12 mouse cellular contexts compared by ENCODE assay signal in genomic region chr3:68590436-68590835, GRCm38 (mm10).
DNase-seq lines count a peak whose midpoint lies in the region; ATAC-seq lines count a peak whose summit lies in the region.
"Had no signal": no experiment of that assay in that cellular context is flagged by ENCODE, and none has a peak within 500 bp of the region (broad histone marks: within the 10 kb centered on the region; RNA-seq: fewer than 3 reads in every experiment).

No protein-coding gene starts in this region.

- WGBS in lung, embryonic 15.5 days = 56% methylated on average over 8 of the region's 8 CpGs
- 29% methylated on average over 8 of the region's 8 CpGs for WGBS in embryonic facial prominence, embryonic 11.5 days
- WGBS in hindbrain, embryonic 15.5 days = 36% methylated on average over 8 of the region's 8 CpGs
- WGBS in neural tube, embryonic 13.5 days = 29% methylated on average over 8 of the region's 8 CpGs
- 70% methylated on average over 8 of the region's 8 CpGs for WGBS in forebrain, embryonic 13.5 days

- no peaks in the 10 kb centered on the region for H3K27me3 ChIP-seq in lung, embryonic 15.5 days
- H3K27me3 ChIP-seq in embryonic facial prominence, embryonic 11.5 days (ENCODE audit: control insufficient read depth, insufficient read depth, low read length) = no peaks in the 10 kb centered on the region
- no peaks in the 10 kb centered on the region for H3K27me3 ChIP-seq in hindbrain, embryonic 15.5 days
- H3K27me3 ChIP-seq in neural tube, embryonic 13.5 days = no peaks in the 10 kb centered on the region
- H3K27me3 ChIP-seq in forebrain, embryonic 13.5 days = no peaks in the 10 kb centered on the region

- no peak for DNase-seq in lung, postnatal 25 days (ENCODE audit: low spot score)
- peak; percentile 61 for DNase-seq in embryonic facial prominence, embryonic 11.5 days (ENCODE audit: low spot score)
- no peak for DNase-seq in layer of hippocampus, postnatal 10 days (ENCODE audit: low spot score in 2 of 2)
- DNase-seq: gastrocnemius, postnatal 36 days; thymus, postnatal 4 days had no signal

- peaks cover 50% of the 10 kb centered on the region for H3K4me1 ChIP-seq in lung, embryonic 15.5 days
- peaks cover 5% of the 10 kb centered on the region for H3K4me1 ChIP-seq in embryonic facial prominence, embryonic 11.5 days (ENCODE audit: control insufficient read depth, insufficient read depth, low read length)
- H3K4me1 ChIP-seq in hindbrain, embryonic 15.5 days (replicated peaks) = peaks cover 74% of the 10 kb centered on the region
- H3K4me1 ChIP-seq in neural tube, embryonic 13.5 days (replicated peaks) = peaks cover 92% of the 10 kb centered on the region
- H3K4me1 ChIP-seq in forebrain, embryonic 13.5 days = peaks cover 56% of the 10 kb centered on the region

- no peak overlapping the region for H3K4me2 ChIP-seq in lung, embryonic 15.5 days
- H3K4me2 ChIP-seq in embryonic facial prominence, embryonic 11.5 days (ENCODE audit: low read depth, low read length) = no peak overlapping the region
- H3K4me2 ChIP-seq in hindbrain, embryonic 15.5 days = no peak overlapping the region
- H3K4me2 ChIP-seq in neural tube, embryonic 13.5 days = no peak overlapping the region
- H3K4me2 ChIP-seq in forebrain, embryonic 13.5 days = no peak overlapping the region
- H3K4me2 ChIP-seq: liver, embryonic 11.5 days had no signal

- H3K36me3 ChIP-seq in lung, embryonic 15.5 days = no peaks in the 10 kb centered on the region
- H3K36me3 ChIP-seq in embryonic facial prominence, embryonic 11.5 days (replicated peaks; ENCODE audit: control insufficient read depth, insufficient read depth, low read depth, low read length) = no peaks in the 10 kb centered on the region
- H3K36me3 ChIP-seq in hindbrain, embryonic 15.5 days = no peaks in the 10 kb centered on the region
- H3K36me3 ChIP-seq in neural tube, embryonic 13.5 days = no peaks in the 10 kb centered on the region
- H3K36me3 ChIP-seq in forebrain, embryonic 13.5 days (ENCODE audit: poor library complexity, severe bottlenecking) = no peaks in the 10 kb centered on the region

- no peaks in the 10 kb centered on the region for H3K9me3 ChIP-seq in lung, embryonic 15.5 days
- no peaks in the 10 kb centered on the region for H3K9me3 ChIP-seq in embryonic facial prominence, embryonic 11.5 days (replicated peaks; ENCODE audit: control insufficient read depth, low read length)
- no peaks in the 10 kb centered on the region for H3K9me3 ChIP-seq in hindbrain, embryonic 15.5 days
- H3K9me3 ChIP-seq in neural tube, embryonic 13.5 days = no peaks in the 10 kb centered on the region
- H3K9me3 ChIP-seq in forebrain, embryonic 13.5 days (replicated peaks) = no peaks in the 10 kb centered on the region; the same call in 1 of the 2 replicates

- peak overlapping the region; percentile 1; the same call in 1 of the 2 replicates for H3K27ac ChIP-seq in lung, embryonic 15.5 days
- no peak overlapping the region for H3K27ac ChIP-seq in embryonic facial prominence, embryonic 11.5 days (replicated peaks; ENCODE audit: low read depth, low read length)
- 0 out of 2 replicates have a peak overlapping the region, but pooled peaks have one; percentile 34 for H3K27ac ChIP-seq in hindbrain, embryonic 15.5 days (replicated peaks)
- H3K27ac ChIP-seq in neural tube, embryonic 13.5 days (replicated peaks) = peak overlapping the region; percentile 59; the same call in 1 of the 2 replicates
- H3K27ac ChIP-seq in forebrain, embryonic 13.5 days = no peak overlapping the region

- no peak overlapping the region for H3K9ac ChIP-seq in lung, embryonic 15.5 days
- no peak overlapping the region for H3K9ac ChIP-seq in embryonic facial prominence, embryonic 11.5 days (replicated peaks; ENCODE audit: low read length)
- H3K9ac ChIP-seq in hindbrain, embryonic 15.5 days = no peak overlapping the region
- peak overlapping the region; percentile 31; the same call in 1 of the 2 replicates for H3K9ac ChIP-seq in neural tube, embryonic 13.5 days
- H3K9ac ChIP-seq in forebrain, embryonic 13.5 days = no peak overlapping the region

- H3K4me3 ChIP-seq in lung, embryonic 15.5 days = no peak overlapping the region
- no peak overlapping the region for H3K4me3 ChIP-seq in embryonic facial prominence, embryonic 11.5 days (ENCODE audit: low read depth, low read length)
- H3K4me3 ChIP-seq in hindbrain, embryonic 15.5 days = no peak overlapping the region
- H3K4me3 ChIP-seq in neural tube, embryonic 13.5 days = no peak overlapping the region
- H3K4me3 ChIP-seq in forebrain, embryonic 13.5 days = no peak overlapping the region
- H3K4me3 ChIP-seq: myocyte had no signal

- ATAC-seq in lung, embryonic 15.5 days (ENCODE audit: borderline replicate concordance, extremely low read depth, low FRiP score, low TSS enrichment) = peak; percentile 55; the same call in 1 of the 2 replicates
- 0 out of 2 replicates have a peak, but pooled peaks have one; percentile 24 for ATAC-seq in embryonic facial prominence, embryonic 11.5 days (replicated peaks; ENCODE audit: insufficient number of reproducible peaks, low FRiP score, low TSS enrichment, low read depth)
- ATAC-seq in hindbrain, embryonic 15.5 days (ENCODE audit: low FRiP score, low read depth) = peak; percentile 45
- peak; percentile 24; the same call in 1 of the 2 replicates for ATAC-seq in neural tube, embryonic 13.5 days (ENCODE audit: low read depth)
- no peak for ATAC-seq in forebrain, embryonic 13.5 days
- ATAC-seq: activated CD4-positive, CD25-positive, alpha-beta regulatory T cell, adult 4 months had no signal

Comparison
In these comparisons a context has a peak if more than half of its experiments do, and no peak if none do; other contexts are left out.
1. H3K27ac ChIP-seq: peak in lung, embryonic 15.5 days (single experiment), hindbrain, embryonic 15.5 days (single experiment) and neural tube, embryonic 13.5 days (single experiment); none in embryonic facial prominence, embryonic 11.5 days (single experiment) and forebrain, embryonic 13.5 days (single experiment).